Mouse (Mus musculus): ENCODE measurements around the gene Stt3b.

- TF ChIP-seq CTCF (conservative IDR thresholded peaks at IDR 0.05; ENCODE audit: low read length) = no peak
- no peak for TF ChIP-seq NANOG (IDR thresholded peaks at IDR 0.05; ENCODE audit: borderline replicate concordance, low read length)
Measured at GRCm38 (mm10) chr9:115217984-115218383, 92.2 kb downstream of the Stt3b start.
